Mouse (Mus musculus) embryonic facial prominence, embryonic 14.5 days (tissue): Measurements from ENCODE around the gene Ctnnal1. TPM values are rescaled to one million over a fixed set of nuclear protein-coding genes. Genes with fewer than 3 reads are reported as not detected.
"Not testable (repeated sequence)": the region's sequence is repeated elsewhere in the genome, so short reads cannot be mapped to it uniquely, and the experiment has no call there.

ENCODE experiments used
- ATAC-seq: fragments of 200-750 bp; cut with Nextera tagmentation; 2 replicates; pipeline ENCODE4 v1.8.0; 2017; ENCODE audit warnings: low read depth, moderate number of reproducible peaks, moderate TSS enrichment
- DNase-seq: peaks from one replicate; pipeline ENCODE4 v3.0.0-alpha.2; 2015; ENCODE audit warnings: low spot score
- H3K27ac ChIP-seq: fragments of 300-500 bp; sonication (generic); replicated peaks from 2 replicates; pipeline ENCODE4 v1.5.1; 2014; ENCODE audit warnings: low read depth, mild to moderate bottlenecking, low read length, moderate library complexity
- H3K27me3 ChIP-seq: fragments of 300-500 bp; sonication (generic); replicated peaks from 2 replicates; pipeline ENCODE4 v1.6.1; 2014; ENCODE audit warnings: low read length; ENCODE audit not compliant: control insufficient read depth, insufficient read depth
- H3K36me3 ChIP-seq: fragments of 300-500 bp; sonication (generic); 2 replicates; pipeline ENCODE4 v1.6.1; 2014; ENCODE audit warnings: low read length, mixed read lengths; ENCODE audit not compliant: control insufficient read depth, insufficient read depth
- H3K4me1 ChIP-seq: fragments of 300-500 bp; sonication (generic); 2 replicates; pipeline ENCODE4 v1.6.1; 2014; ENCODE audit warnings: antibody characterized with exemption, low read length; ENCODE audit not compliant: control insufficient read depth, insufficient read depth
- H3K4me2 ChIP-seq: fragments of 300-500 bp; sonication (generic); 2 replicates; pipeline ENCODE4 v1.6.1; 2014; ENCODE audit warnings: low read depth, mild to moderate bottlenecking, low read length, moderate library complexity, mixed read lengths
- H3K4me3 ChIP-seq: fragments of 300-500 bp; sonication (generic); 2 replicates; pipeline ENCODE4 v1.5.1; 2014; ENCODE audit warnings: low read depth, mild to moderate bottlenecking, low read length
- H3K9ac ChIP-seq: fragments of 300-500 bp; sonication (generic); 2 replicates; pipeline ENCODE4 v1.6.1; 2014; ENCODE audit warnings: low read depth, mild to moderate bottlenecking, low read length, moderate library complexity, mixed read lengths
- H3K9me3 ChIP-seq: fragments of 300-500 bp; sonication (generic); 2 replicates; pipeline ENCODE4 v1.6.1; 2016; ENCODE audit warnings: low read length; ENCODE audit not compliant: control insufficient read depth
- WGBS: fragments of 180-500 bp; shearing (Covaris S2); extraction: QIAGEN DNeasy Blood & Tissue Kit; methylation state at CpG from one replicate; pipeline ENCODE4 v1.1.7; 2014; 5-methylcytosine and 5-hydroxymethylcytosine counted together
- polyA plus RNA-seq: library from polyadenylated mRNA; unstranded; fragments of >200 nt; fragmentation: Nextera tagmentation; extraction: Ambion mirVana; gene quantifications from 2 replicates; pipeline ENCODE4 v1.2.1, GENCODE M21; 2014

Gene Ctnnal1
- polyA plus RNA-seq, 1 experiment from 2014 or later: 23.2 TPM

DNA sequence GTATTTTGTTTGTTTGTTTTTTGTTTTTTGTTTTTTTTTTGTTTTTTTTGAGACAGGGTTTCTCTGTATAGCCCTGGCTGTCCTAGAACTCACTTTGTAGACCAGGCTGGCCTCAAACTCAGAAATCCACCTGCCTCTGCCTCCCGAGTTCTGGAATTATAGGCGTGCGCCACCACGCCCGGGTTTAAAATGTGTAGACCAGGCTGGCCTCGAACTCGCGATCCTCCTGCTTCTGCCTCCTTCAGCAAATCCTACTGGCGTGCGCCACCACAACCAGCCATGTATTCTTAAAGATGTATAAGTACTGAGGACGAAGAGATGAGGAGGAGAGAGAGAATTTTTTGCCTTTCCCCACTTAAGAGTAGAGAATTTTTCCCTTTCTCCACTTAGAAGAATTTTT, 5.6 kb upstream of the Ctnnal1 start:
- not testable (repeated sequence) for DNase-seq, H3K4me3 ChIP-seq, H3K27ac ChIP-seq, H3K9me3 ChIP-seq, ATAC-seq, H3K4me2 ChIP-seq, H3K9ac ChIP-seq, H3K27me3 ChIP-seq, H3K4me1 ChIP-seq
- WGBS: 96% methylated on average over 11 of the region's 11 CpGs
- peaks cover 19% of the 10 kb centered on the region for H3K36me3 ChIP-seq

DNA sequence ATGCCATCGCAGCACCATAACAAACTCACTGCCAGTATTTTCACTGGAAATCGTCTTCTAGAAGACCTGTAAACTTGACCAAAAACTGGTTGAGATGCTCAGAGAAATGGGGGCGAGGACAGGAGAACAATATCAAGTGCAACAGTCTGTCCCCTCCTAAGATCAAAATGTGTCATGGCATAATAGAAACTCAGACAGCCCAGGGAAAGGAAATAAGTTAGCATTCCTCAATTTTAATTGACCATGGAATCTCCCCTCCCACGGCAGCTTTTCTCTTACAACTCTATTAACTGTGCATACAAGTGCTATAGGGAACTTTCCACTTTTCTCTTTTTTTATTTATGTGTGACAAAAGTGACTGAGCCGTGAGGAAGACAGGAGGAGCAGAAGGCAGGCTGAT, 2.8 kb upstream of the Ctnnal1 start:
- Histone ChIP-seq H3K36me3 (peaks cover 3% of the 10 kb centered on the region; the same call in 1 of the 2 replicates), H3K9ac (no peak overlapping the region), H3K27ac (no peak overlapping the region), H3K4me1 (peaks cover 4% of the 10 kb centered on the region), H3K27me3 (no peaks in the 10 kb centered on the region), H3K9me3 (no peaks in the 10 kb centered on the region), H3K4me2 (no peak overlapping the region), H3K4me3 (no peak overlapping the region)
- WGBS: 66% methylated on average over 5 of the region's 5 CpGs
- DNase-seq (no peak), ATAC-seq (no peak)

DNA sequence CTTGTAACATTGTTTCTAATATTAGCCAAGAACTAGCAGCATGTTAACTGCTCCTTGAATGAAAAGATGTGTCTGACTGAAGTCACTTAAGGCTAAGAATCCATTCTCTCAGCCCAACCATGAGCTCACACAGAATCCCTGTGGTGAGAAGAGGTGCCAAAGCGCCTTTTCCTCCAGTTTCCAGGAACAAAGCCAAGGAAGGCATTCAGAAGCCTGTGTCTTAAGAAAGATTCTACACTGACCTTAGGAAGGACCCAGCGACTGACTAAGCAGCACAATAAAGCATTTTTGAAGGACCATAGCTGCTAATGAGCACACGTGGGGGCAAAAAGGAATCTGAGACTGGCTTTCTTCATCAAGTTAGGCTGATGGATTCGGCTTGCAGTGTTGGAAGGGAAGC, 983 bp upstream of the Ctnnal1 start:
- H3K4me2 ChIP-seq: no peak overlapping the region
- no peaks in the 10 kb centered on the region for H3K27me3 ChIP-seq
- ATAC-seq (no peak), DNase-seq (no peak)
- no peak overlapping the region for H3K9ac ChIP-seq
- no peaks in the 10 kb centered on the region for H3K9me3 ChIP-seq
- peaks cover 4% of the 10 kb centered on the region for H3K4me1 ChIP-seq
- no peaks in the 10 kb centered on the region; the same call in 1 of the 2 replicates for H3K36me3 ChIP-seq
- H3K4me3 ChIP-seq: no peak overlapping the region
- peak overlapping the region; percentile 82; the same call in 1 of the 2 replicates for H3K27ac ChIP-seq
- WGBS: 58% methylated on average over 4 of the region's 4 CpGs

DNA sequence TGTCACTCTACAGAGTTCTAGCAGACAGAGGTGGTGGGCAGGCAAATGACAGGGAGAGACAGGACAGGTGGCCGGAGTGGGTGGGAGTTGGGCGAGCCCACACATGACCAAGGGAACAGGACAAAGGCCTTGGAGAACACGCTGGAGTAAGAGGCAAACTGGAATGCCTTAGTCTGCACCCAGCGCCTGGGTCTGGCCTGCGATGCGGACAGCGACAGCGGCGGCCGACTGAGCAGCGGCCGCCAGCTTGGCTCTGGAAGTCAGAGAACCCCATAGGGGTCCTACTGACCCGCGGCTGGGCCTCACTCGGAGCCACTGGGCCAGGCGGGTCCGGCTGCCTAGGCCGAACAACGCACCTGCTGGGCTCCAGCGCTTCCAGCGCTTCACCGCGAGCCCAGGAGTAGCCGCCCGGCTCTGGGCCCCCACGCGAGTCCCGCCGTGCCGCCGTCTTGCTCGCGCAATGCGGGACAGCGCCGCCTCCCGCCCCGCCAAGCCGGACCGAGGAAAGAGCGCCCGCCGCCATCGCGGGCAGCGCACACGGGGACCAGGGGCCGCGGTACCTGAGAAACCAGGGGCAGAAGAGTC, 479 bp downstream of the Ctnnal1 start:
- Histone ChIP-seq H3K27ac (peak overlapping the region; percentile 82), H3K9ac (peak overlapping the region; percentile 82), H3K4me1 (peaks cover 4% of the 10 kb centered on the region), H3K36me3 (no peaks in the 10 kb centered on the region), H3K9me3 (no peaks in the 10 kb centered on the region), H3K4me3 (peak overlapping the region; percentile 85), H3K27me3 (no peaks in the 10 kb centered on the region), H3K4me2 (peak overlapping the region; percentile 94)
- ATAC-seq (peak; percentile 58), DNase-seq (peak; percentile 59)
- WGBS: under 1% methylated on average over 31 of the region's 49 CpGs

DNA sequence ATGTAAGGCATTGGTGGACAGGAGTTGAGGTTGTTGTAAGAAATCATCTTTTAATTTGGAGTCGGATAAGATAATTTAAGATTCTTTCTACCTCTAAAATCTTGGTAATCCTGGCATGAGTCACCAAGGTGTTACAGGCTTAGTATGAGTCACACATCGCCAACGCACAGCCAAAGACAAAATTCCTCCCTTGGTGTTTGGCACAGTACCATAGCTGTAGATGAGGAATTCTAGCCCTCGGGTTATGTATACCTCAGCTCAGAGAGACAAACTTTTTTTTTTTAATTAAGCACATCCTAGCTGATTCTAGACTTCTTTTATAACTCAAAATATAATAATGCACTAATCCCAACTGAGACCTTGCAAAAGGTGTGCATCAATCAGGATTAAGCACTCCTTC, 972 bp downstream of the Ctnnal1 start:
- Histone ChIP-seq H3K4me3 (peak overlapping the region; percentile 85), H3K9ac (peak overlapping the region; percentile 82), H3K4me1 (peaks cover 4% of the 10 kb centered on the region), H3K27me3 (no peaks in the 10 kb centered on the region), H3K27ac (peak overlapping the region; percentile 82; the same call in 1 of the 2 replicates), H3K9me3 (no peaks in the 10 kb centered on the region), H3K4me2 (peak overlapping the region; percentile 94), H3K36me3 (no peaks in the 10 kb centered on the region)
- ATAC-seq: no peak
- WGBS: 38% methylated on average over 4 of the region's 4 CpGs
- DNase-seq: peak; percentile 48

DNA sequence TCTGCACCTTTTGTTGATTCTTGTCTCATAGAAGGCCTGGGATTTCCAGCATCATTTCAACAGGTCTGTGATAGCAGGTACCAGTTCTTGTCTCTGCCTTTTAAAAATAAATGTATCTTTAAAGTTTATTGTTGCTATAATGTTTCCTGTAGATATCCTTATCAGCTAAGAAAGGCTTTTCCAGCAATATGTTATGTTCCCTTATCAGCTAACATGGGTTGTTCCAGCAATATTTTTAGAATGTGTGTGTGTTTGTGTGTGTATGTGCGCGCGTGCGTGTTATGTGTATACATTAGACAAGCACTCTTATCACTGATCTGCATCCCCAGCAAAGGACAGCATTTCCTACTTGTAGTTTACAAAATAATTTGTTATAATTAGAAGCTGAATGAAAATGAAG, 3.4 kb downstream of the Ctnnal1 start:
- peaks cover 4% of the 10 kb centered on the region for H3K4me1 ChIP-seq
- 95% methylated on average over 4 of the region's 4 CpGs for WGBS
- H3K27ac ChIP-seq: no peak overlapping the region

DNA sequence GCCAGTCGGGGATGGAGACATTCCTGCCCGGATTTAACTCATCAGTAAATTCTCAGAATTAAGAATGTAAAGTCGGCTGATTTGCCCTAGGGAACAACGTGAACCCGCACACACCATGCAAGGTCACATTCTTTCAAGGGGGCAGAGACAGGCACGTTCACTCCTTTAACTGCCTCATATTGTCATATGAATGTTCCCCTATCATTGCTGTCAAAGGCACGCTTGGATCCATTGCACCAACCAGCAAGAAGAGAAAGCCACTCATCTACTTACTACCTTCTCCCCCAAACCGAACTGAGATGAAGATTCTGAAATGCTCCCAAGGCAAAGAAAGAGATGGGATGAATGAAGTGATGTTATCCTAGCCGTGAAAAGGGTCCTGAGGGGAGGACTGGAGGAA, 6.3 kb downstream of the Ctnnal1 start:
- ATAC-seq (no peak), DNase-seq (no peak)
- WGBS: 48% methylated on average over 9 of the region's 9 CpGs
- Histone ChIP-seq H3K9me3 (no peaks in the 10 kb centered on the region), H3K4me1 (peaks cover 4% of the 10 kb centered on the region), H3K4me2 (no peak overlapping the region), H3K27ac (no peak overlapping the region), H3K27me3 (no peaks in the 10 kb centered on the region), H3K36me3 (no peaks in the 10 kb centered on the region), H3K9ac (no peak overlapping the region), H3K4me3 (no peak overlapping the region)

More for the DNA sequence above, 3.4 kb downstream of the Ctnnal1 start:
- Histone ChIP-seq H3K36me3 (no peaks in the 10 kb centered on the region), H3K4me3 (no peak overlapping the region), H3K4me2 (no peak overlapping the region), H3K9me3 (no peaks in the 10 kb centered on the region), H3K9ac (no peak overlapping the region), H3K27me3 (no peaks in the 10 kb centered on the region)
- no peak for DNase-seq
- ATAC-seq: no peak

DNA sequence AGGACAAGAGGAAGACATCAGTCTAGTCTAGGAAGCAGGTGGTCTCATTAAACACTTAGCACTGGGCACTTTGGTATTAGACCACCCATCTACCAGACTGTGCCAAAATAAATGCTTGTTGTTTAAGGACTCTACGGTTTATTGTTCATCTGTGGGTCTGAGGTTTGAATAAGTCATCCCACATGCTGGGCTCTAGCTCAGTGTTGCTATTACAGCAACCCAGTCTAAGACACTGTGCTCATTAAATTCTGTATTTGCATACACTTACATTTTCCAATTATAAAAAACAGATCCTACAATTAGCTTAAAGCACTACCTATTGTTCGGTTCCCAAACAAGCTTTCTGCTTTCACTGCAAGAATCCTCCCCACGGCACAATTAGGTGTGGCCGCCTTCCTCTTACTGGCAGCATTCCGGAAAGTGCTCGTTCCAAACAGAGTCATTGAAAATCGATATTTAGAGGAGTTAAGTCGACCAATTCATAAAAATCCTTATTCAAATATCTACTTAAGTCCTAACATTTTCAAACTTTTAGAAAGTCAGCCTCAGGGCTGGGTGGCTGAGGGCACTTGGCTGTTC, 8.5 kb downstream of the Ctnnal1 start:
- ATAC-seq: no peak
- H3K9me3 ChIP-seq: no peaks in the 10 kb centered on the region

DNA sequence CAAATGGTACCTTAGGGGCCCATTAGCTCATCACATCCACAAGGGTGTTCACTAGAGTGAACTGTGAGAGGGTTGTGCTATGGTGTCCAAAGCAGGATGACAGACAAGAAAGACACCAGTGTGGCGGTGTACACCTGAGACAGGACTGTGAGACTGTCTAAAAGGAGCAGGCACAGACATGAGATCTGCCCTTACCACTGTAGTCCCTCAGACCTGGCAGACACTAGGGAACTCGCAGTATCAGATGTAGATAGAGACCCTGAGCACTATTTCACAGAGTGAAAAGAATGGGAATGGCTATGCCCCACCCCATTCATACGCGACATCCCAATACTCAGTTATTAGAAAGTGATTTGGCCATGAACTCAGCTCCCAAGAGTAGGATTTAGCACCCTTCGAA, 9.1 kb downstream of the Ctnnal1 start:
- Histone ChIP-seq H3K36me3 (no peaks in the 10 kb centered on the region), H3K9ac (no peak overlapping the region), H3K4me2 (no peak overlapping the region), H3K9me3 (no peaks in the 10 kb centered on the region), H3K27me3 (no peaks in the 10 kb centered on the region), H3K4me1 (peaks cover under 1% of the 10 kb centered on the region; the same call in 1 of the 2 replicates), H3K27ac (no peak overlapping the region), H3K4me3 (no peak overlapping the region)
- WGBS: 94% methylated on average over 5 of the region's 5 CpGs
- DNase-seq (no peak), ATAC-seq (no peak)

More for the DNA sequence above, 8.5 kb downstream of the Ctnnal1 start:
- H3K4me1 ChIP-seq: no peaks in the 10 kb centered on the region
- no peak for DNase-seq
- no peak overlapping the region for H3K4me3 ChIP-seq
- no peak overlapping the region for H3K9ac ChIP-seq
- H3K27me3 ChIP-seq: no peaks in the 10 kb centered on the region
- H3K4me2 ChIP-seq: no peak overlapping the region
- H3K27ac ChIP-seq: no peak overlapping the region
- 71% methylated on average over 8 of the region's 8 CpGs for WGBS
- no peaks in the 10 kb centered on the region for H3K36me3 ChIP-seq
